Mouse (Mus musculus): ENCODE data around the gene Actc1. TPM values are rescaled to one million over a fixed set of nuclear protein-coding genes. Genes with fewer than 3 reads are reported as not detected.

The Actc1 gene
- total RNA-seq, 2 experiments from 2014 or later: not detected

- Histone ChIP-seq H3K27ac (no peak overlapping the region), H3K4me3 (no peak overlapping the region)
- DNase-seq (ENCODE audit: extremely low spot score in 1 of 2, low spot score in 2 of 2): no peak
- no peak for TF ChIP-seq CTCF (IDR thresholded peaks at IDR 0.05)
- intact Hi-C loops (cut with DNase I): no loop called here
Observed at GRCm38 (mm10) chr2:114047960-114048611, 5.3 kb downstream of the Actc1 start.

- H3K4me3 ChIP-seq: no peak overlapping the region
- no peak for TF ChIP-seq CTCF (IDR thresholded peaks at IDR 0.05)
- no peak overlapping the region for H3K27ac ChIP-seq
- intact Hi-C loops (cut with DNase I): no loop called here
- no peak for DNase-seq (ENCODE audit: extremely low spot score in 1 of 2, low spot score in 2 of 2)
Observed at GRCm38 (mm10) chr2:114046151-114046664, 7.1 kb downstream of the Actc1 start.

GRCm38 (mm10) chr2:114037926-114038325 lies 15.4 kb downstream of the Actc1 start:
- intact Hi-C loops (cut with DNase I): no loop called here
- H3K4me3 ChIP-seq: no peak overlapping the region
- H3K27ac ChIP-seq: no peak overlapping the region
- DNase-seq (ENCODE audit: extremely low spot score in 1 of 2, low spot score in 2 of 2): no peak
- TF ChIP-seq CTCF (IDR thresholded peaks at IDR 0.05): no peak

- Histone ChIP-seq H3K27ac (no peak overlapping the region), H3K4me3 (no peak overlapping the region)
- intact Hi-C loops (cut with DNase I): no loop called here
- DNase-seq (ENCODE audit: extremely low spot score in 1 of 2, low spot score in 2 of 2): no peak
- no peak for TF ChIP-seq CTCF (IDR thresholded peaks at IDR 0.05)
Observed at GRCm38 (mm10) chr2:114032259-114032658, 21.1 kb downstream of the Actc1 start.

- DNase-seq (ENCODE audit: extremely low spot score in 1 of 2, low spot score in 2 of 2): no peak
- intact Hi-C loops (cut with DNase I): no loop called here
- Histone ChIP-seq H3K4me3 (no peak overlapping the region), H3K27ac (no peak overlapping the region)
- no peak for TF ChIP-seq CTCF (IDR thresholded peaks at IDR 0.05)
Observed at GRCm38 (mm10) chr2:114023383-114023782, 30.0 kb downstream of the Actc1 start.

GRCm38 (mm10) chr2:114020210-114020563 lies 33.2 kb downstream of the Actc1 start:
- Histone ChIP-seq H3K4me3 (no peak overlapping the region), H3K27ac (no peak overlapping the region)
- DNase-seq (ENCODE audit: extremely low spot score in 1 of 2, low spot score in 2 of 2): no peak
- intact Hi-C loops (cut with DNase I): no loop called here
- no peak for TF ChIP-seq CTCF (IDR thresholded peaks at IDR 0.05)

GRCm38 (mm10) chr2:114019474-114020209 lies 33.7 kb downstream of the Actc1 start:
- Histone ChIP-seq H3K27ac (no peak overlapping the region), H3K4me3 (no peak overlapping the region)
- DNase-seq (ENCODE audit: extremely low spot score in 1 of 2, low spot score in 2 of 2): no peak
- no peak for TF ChIP-seq CTCF (IDR thresholded peaks at IDR 0.05)
- intact Hi-C loops (cut with DNase I): loop anchor here (5.0 kb wide), 1 partner anchor 73 kb away; no protein-coding TSS in a partner anchor

GRCm38 (mm10) chr2:114018136-114018535 lies 35.2 kb downstream of the Actc1 start:
- no peak for TF ChIP-seq CTCF (IDR thresholded peaks at IDR 0.05)
- DNase-seq (ENCODE audit: extremely low spot score in 1 of 2, low spot score in 2 of 2): no peak
- no peak overlapping the region for H3K4me3 ChIP-seq
- intact Hi-C loops (cut with DNase I): loop anchor here (5.0 kb wide), 1 partner anchor 74 kb away; no protein-coding TSS in a partner anchor
- no peak overlapping the region for H3K27ac ChIP-seq

- Histone ChIP-seq H3K4me3 (no peak overlapping the region), H3K27ac (no peak overlapping the region)
- TF ChIP-seq CTCF (IDR thresholded peaks at IDR 0.05): no peak
- intact Hi-C loops (cut with DNase I): loop anchor here (5.0 kb wide), 1 partner anchor 77 kb away; no protein-coding TSS in a partner anchor
- no peak for DNase-seq (ENCODE audit: extremely low spot score in 1 of 2, low spot score in 2 of 2)
Observed at GRCm38 (mm10) chr2:114014839-114015238, 38.5 kb downstream of the Actc1 start.

- TF ChIP-seq CTCF (IDR thresholded peaks at IDR 0.05): no peak
- peak overlapping the region; percentile 33; the same call in 1 of the 2 replicates for H3K27ac ChIP-seq
- intact Hi-C loops (cut with DNase I): no loop called here
- DNase-seq (ENCODE audit: extremely low spot score in 1 of 2, low spot score in 2 of 2): peak in 1 of 2 experiments; percentile 11
- H3K4me3 ChIP-seq: peak overlapping the region; percentile 58
Observed at GRCm38 (mm10) chr2:114013846-114014245, 39.5 kb downstream of the Actc1 start.

- intact Hi-C loops (cut with DNase I): no loop called here
- DNase-seq (ENCODE audit: extremely low spot score in 1 of 2, low spot score in 2 of 2): peak; percentile 15 to 18
- peak within 1 kb of the TSS; percentile 58 for H3K4me3 ChIP-seq
- TF ChIP-seq CTCF (IDR thresholded peaks at IDR 0.05): no peak
- peak within 1 kb of the TSS; percentile 33 for H3K27ac ChIP-seq
Observed at GRCm38 (mm10) chr2:114013295-114013771, 40.0 kb downstream of the Actc1 start, which contains the start of gene Gjd2. Gene Gjd2 (minus strand): TSS chr2:114013619.

- peak overlapping the region; percentile 58 for H3K4me3 ChIP-seq
- DNase-seq (ENCODE audit: extremely low spot score in 1 of 2, low spot score in 2 of 2): peak in 1 of 2 experiments; percentile 13
- intact Hi-C loops (cut with DNase I): no loop called here
- no peak for TF ChIP-seq CTCF (IDR thresholded peaks at IDR 0.05)
- H3K27ac ChIP-seq: no peak overlapping the region; the same call in 1 of the 2 replicates
Observed at GRCm38 (mm10) chr2:114012749-114013211, 40.6 kb downstream of the Actc1 start.

Data from left cerebral cortex, adult 2 months (tissue).